Mouse (Mus musculus) forebrain, postnatal 0 days (tissue): ENCODE measurements at regions not wholly inside any gene's neighbourhood (a gene's known extent, or its start where the extent isn't known, plus 50 kb on each side); places are given as distances from the start of the nearest gene placed in this dataset.
A peak's percentile ranks its signal among the peaks of the same experiment; 100 is the strongest.
"Not testable (repeated sequence)": the region's sequence is repeated elsewhere in the genome, so short reads cannot be mapped to it uniquely, and the experiment has no call there.

ENCODE experiments used
- ATAC-seq: fragments of 200-750 bp; cut with Nextera tagmentation; 2 replicates; pipeline ENCODE4 v1.8.0; 2017; ENCODE audit warnings: mild to moderate bottlenecking, moderate library complexity
- DNase-seq: peaks from one replicate; pipeline ENCODE4 v3.0.0-alpha.2; 2015
- H3K27ac ChIP-seq: fragments of 300-500 bp; sonication (generic); 2 replicates; pipeline ENCODE4 v1.5.1; 2014; ENCODE audit warnings: low read depth, mild to moderate bottlenecking, antibody characterized with exemption, low read length, moderate library complexity, mixed read lengths
- H3K27me3 ChIP-seq: fragments of 300-500 bp; sonication (generic); 2 replicates; pipeline ENCODE4 v1.6.1; 2014; ENCODE audit warnings: mild to moderate bottlenecking, low read length, mixed read lengths; ENCODE audit not compliant: insufficient read depth
- H3K36me3 ChIP-seq: fragments of 300-500 bp; sonication (generic); 2 replicates; pipeline ENCODE4 v1.6.1; 2014; ENCODE audit warnings: mild to moderate bottlenecking, moderate library complexity; ENCODE audit not compliant: insufficient read depth
- H3K4me1 ChIP-seq: fragments of 300-500 bp; sonication (generic); 2 replicates; pipeline ENCODE4 v1.6.1; 2014; ENCODE audit warnings: antibody characterized with exemption; ENCODE audit not compliant: insufficient read depth
- H3K4me2 ChIP-seq: fragments of 300-500 bp; sonication (generic); 2 replicates; pipeline ENCODE4 v1.6.1; 2014; ENCODE audit warnings: low read depth, mild to moderate bottlenecking, moderate library complexity
- H3K4me3 ChIP-seq: fragments of 300-500 bp; sonication (generic); 2 replicates; pipeline ENCODE4 v1.5.1; 2014; ENCODE audit warnings: low read depth, low read length, mixed read lengths
- H3K9ac ChIP-seq: fragments of 300-500 bp; sonication (generic); 2 replicates; pipeline ENCODE4 v1.6.1; 2014; ENCODE audit warnings: mild to moderate bottlenecking
- H3K9me3 ChIP-seq: fragments of 300-500 bp; sonication (generic); 2 replicates; pipeline ENCODE4 v1.6.1; 2016; ENCODE audit warnings: low read length
- CTCF ChIP-seq: sonication (generic); IDR thresholded peaks from 2 replicates; pipeline ENCODE4 v1.5.1; 2016; ENCODE audit warnings: antibody characterized with exemption, control low read depth, low read depth
- WGBS: fragments of 180-500 bp; shearing (Covaris S2); extraction: QIAGEN DNeasy Blood & Tissue Kit; methylation state at CpG from one replicate; pipeline ENCODE4 v1.1.7; 2014; 5-methylcytosine and 5-hydroxymethylcytosine counted together

DNA sequence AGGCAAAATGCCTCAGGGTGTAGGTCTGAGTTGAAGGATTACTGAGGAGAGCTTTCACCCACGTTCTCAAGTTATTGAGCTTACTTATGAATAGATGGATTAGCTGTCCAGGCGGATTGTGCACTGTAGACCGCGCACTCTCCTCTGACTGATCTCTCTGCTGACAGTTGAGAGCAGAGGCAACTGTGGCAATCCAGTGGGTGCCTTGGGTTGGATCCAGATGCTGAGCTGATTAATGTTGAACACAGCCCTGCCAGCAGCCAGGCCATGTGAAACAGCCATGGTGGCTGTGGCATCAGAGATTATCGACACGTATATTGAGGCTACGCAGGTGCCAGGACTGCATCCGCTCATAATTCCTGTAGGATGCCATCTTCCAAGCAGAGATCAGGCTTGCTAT, 53.6 kb downstream of the Gm10320 start:
- Histone ChIP-seq H3K27me3 (no peaks in the 10 kb centered on the region), H3K9me3 (no peaks in the 10 kb centered on the region), H3K4me2 (no peak overlapping the region), H3K9ac (no peak overlapping the region), H3K4me3 (no peak overlapping the region), H3K27ac (no peak overlapping the region), H3K36me3 (no peaks in the 10 kb centered on the region), H3K4me1 (no peaks in the 10 kb centered on the region)
- ATAC-seq (no peak), DNase-seq (no peak)
- WGBS, result 83% methylated on average over 8 of the region's 8 CpGs
- TF ChIP-seq CTCF, result no peak

DNA sequence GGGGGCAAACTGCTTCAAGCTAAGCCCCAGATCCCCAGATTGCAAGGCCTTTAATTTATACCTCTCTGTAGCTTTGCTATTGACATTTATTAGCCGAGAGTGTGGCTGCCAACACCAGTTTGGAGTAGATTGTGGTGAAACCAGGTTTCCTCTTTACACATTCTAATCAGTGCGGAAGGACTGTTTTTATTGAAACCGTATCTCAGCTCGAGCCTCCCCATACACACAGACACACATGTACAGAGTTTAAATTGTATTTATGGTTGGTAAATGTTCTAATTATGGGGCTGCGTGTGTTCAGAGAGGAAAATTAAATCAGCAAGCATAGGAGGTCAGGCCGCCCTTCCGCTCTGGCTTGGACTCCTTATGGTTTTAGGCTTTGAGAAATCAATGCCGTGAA, 54.8 kb downstream of the Gm10320 start:
- no peak for ATAC-seq
- no peak overlapping the region for H3K4me2 ChIP-seq
- H3K9ac ChIP-seq, result no peak overlapping the region
- no peak for DNase-seq
- no peaks in the 10 kb centered on the region for H3K9me3 ChIP-seq
- no peak for TF ChIP-seq CTCF
- no peaks in the 10 kb centered on the region for H3K27me3 ChIP-seq
- no peak overlapping the region for H3K27ac ChIP-seq
- H3K36me3 ChIP-seq, result no peaks in the 10 kb centered on the region
- no peak overlapping the region for H3K4me3 ChIP-seq
- H3K4me1 ChIP-seq, result no peaks in the 10 kb centered on the region
- 62% methylated on average over 8 of the region's 8 CpGs for WGBS

DNA sequence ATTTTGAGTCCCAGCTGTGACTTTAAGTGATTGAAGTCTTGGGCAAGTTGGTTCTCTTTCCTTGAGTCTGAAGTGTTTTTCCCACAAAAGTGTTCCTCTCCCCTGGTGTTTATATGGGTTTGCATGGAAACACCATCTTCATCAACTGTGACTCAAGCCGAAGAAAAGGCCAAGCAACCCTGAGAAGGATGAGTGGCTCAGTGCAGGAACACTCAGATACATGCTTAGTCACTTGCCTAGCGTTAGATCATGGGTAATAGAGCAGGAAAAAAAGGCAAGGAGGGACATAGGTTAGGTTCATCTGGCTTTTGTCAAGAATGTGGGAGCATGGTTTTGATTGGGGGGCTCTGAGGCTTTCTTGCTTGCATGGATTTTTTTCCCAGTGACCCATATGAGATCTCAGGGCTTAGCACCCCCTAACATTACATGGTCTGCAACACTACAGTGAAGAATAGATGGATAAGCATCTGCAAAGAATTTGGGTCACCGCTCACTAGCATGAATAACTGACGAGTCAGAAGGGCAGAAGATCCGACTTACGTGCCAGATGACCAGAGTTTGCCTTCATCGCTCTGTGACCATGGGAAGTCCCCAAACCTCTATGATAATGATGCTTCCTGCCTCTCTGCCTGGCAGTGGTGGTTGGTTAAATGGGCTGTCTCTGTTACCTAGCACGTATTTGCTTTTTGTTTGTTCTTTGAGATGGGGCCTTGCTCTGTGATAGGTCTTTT, 56.4 kb downstream of the Gm10320 start:
- Histone ChIP-seq H3K36me3 (no peaks in the 10 kb centered on the region), H3K4me2 (no peak overlapping the region), H3K27me3 (no peaks in the 10 kb centered on the region), H3K9ac (no peak overlapping the region), H3K4me3 (no peak overlapping the region), H3K9me3 (no peaks in the 10 kb centered on the region), H3K27ac (no peak overlapping the region), H3K4me1 (no peaks in the 10 kb centered on the region)
- TF ChIP-seq CTCF, result no peak
- no peak for ATAC-seq
- 95% methylated on average over 8 of the region's 8 CpGs for WGBS
- DNase-seq, result no peak

DNA sequence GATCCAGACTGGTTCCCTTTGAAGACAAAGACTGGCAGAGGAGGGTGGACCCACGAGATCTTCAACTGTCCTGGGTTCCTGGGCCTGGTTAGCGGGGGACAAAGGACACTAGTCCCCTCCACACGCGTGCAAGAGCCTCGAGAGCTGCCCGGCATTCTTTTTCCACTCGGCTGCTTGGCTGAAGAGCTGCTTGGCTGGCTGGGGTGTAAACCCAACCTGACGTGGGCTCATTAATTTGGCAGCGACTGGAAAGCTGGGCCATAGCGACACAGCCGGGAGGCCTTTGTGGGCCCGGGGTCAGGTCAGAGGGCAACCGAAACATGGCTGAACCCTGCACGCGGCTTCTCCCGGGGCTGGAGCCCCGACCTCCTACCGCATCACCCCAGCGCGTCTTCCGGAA, 62.0 kb downstream of the Gm10320 start:
- DNase-seq (no peak), ATAC-seq (no peak)
- H3K4me3 ChIP-seq, result no peak overlapping the region
- H3K9ac ChIP-seq, result no peak overlapping the region
- H3K4me2 ChIP-seq, result no peak overlapping the region
- no peaks in the 10 kb centered on the region for H3K27me3 ChIP-seq
- no peaks in the 10 kb centered on the region for H3K36me3 ChIP-seq
- 36% methylated on average over 21 of the region's 21 CpGs for WGBS
- no peaks in the 10 kb centered on the region for H3K9me3 ChIP-seq
- no peak for TF ChIP-seq CTCF
- no peaks in the 10 kb centered on the region for H3K4me1 ChIP-seq
- no peak overlapping the region for H3K27ac ChIP-seq

DNA sequence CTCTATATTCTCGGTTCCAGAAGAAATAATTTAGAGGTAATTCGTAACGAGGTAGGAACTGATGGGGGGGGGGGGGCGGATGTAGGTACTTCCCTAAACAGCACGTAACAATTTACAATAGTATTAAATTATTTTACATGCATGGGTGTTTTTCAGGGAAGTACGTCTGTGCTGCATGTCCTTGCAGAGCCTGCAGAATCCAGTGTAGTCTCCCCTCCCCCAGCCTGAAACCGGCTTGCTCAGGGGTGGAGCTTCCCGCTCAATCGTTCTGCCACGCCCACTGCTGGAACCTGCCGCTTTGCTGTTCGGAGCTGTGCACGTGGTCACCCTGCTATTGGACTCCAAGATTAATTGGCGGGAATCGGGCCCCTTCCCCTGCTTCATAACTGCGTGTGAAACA, 64.1 kb downstream of the Gm10320 start:
- not testable (repeated sequence) for H3K9me3 ChIP-seq, DNase-seq, H3K4me1 ChIP-seq, H3K27me3 ChIP-seq, H3K27ac ChIP-seq, H3K36me3 ChIP-seq
- 6% methylated on average over 16 of the region's 16 CpGs for WGBS
- Histone ChIP-seq H3K4me2 (peak overlapping the region; percentile 39), H3K4me3 (peak overlapping the region; percentile 16), H3K9ac (0 out of 2 replicates have a peak overlapping the region, but pooled peaks have one; percentile 10)
- ATAC-seq, result peak; percentile 51; the same call in 1 of the 2 replicates

DNA sequence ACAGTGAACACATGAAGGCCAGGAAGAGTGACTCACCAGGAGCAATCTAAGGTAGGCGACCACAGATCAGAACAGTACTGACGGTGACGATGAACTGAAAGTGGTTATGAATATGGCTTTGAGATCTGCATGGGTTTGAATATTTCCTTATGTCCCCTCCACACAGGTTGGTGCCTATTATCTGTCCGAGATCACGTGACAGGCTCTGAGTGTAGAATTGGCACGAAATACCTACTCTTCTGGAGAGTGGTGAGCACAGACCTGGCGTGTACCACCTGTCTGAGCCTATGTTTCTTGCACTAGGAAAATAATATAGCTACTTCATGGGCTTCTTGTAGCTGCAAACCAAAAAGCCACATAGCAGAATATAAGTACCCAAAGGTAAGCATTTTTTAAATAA, 66.8 kb downstream of the Gm10320 start:
- TF ChIP-seq CTCF, result no peak
- Histone ChIP-seq H3K4me3 (no peak overlapping the region), H3K36me3 (no peaks in the 10 kb centered on the region), H3K4me1 (no peaks in the 10 kb centered on the region), H3K9me3 (no peaks in the 10 kb centered on the region), H3K9ac (no peak overlapping the region), H3K27me3 (no peaks in the 10 kb centered on the region), H3K4me2 (no peak overlapping the region), H3K27ac (no peak overlapping the region)
- DNase-seq, result no peak
- whole genome bisulfite sequencing, result 92% methylated on average over 7 of the region's 7 CpGs
- ATAC-seq, result no peak

DNA sequence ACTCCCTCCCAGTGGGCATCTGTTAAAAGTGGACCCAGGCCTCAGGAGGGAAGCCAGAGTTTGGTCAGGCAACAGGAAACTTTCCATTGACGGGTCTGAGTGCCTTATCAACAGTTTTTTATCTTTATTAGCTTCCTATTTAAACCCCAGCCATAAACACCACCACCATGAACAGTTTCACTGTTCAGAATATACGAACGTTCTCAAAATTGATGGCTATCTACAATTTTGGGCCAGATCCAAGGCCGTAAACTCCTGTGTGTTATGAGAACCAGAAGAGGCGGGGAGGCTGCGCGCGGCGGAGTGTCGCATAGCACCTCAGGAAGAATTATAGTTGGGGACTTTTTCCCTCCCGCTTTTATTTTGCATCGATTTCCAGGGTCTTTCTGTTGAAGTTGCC, 67.8 kb downstream of the Gm10320 start:
- no peaks in the 10 kb centered on the region for H3K27me3 ChIP-seq
- ATAC-seq (no peak), DNase-seq (no peak)
- TF ChIP-seq CTCF, result no peak
- no peak overlapping the region for H3K27ac ChIP-seq
- 89% methylated on average over 12 of the region's 12 CpGs for WGBS
- no peaks in the 10 kb centered on the region for H3K36me3 ChIP-seq
- no peak overlapping the region for H3K9ac ChIP-seq
- H3K4me2 ChIP-seq, result no peak overlapping the region
- no peaks in the 10 kb centered on the region for H3K4me1 ChIP-seq
- H3K9me3 ChIP-seq, result no peaks in the 10 kb centered on the region
- no peak overlapping the region for H3K4me3 ChIP-seq
